Mouse (Mus musculus) heart, adult 2 months (tissue): Measurements from ENCODE around the gene Tnfrsf9. TPM values are rescaled to one million over a fixed set of nuclear protein-coding genes. Genes with fewer than 3 reads are reported as not detected.

Experiments used
- DNase-seq, 2 experiments: peaks; one replicate each; pipeline ENCODE4 v3.0.0; 2021
- H3K27ac ChIP-seq: fragments of 200-600 bp; 2 replicates; pipeline ENCODE4 v1.8.1; 2022
- H3K27me3 ChIP-seq: fragments of 200-500 bp; 2 replicates; pipeline ENCODE4 v1.6.1; 2012; ENCODE audit warnings: mild to moderate bottlenecking, low read length, inconsistent platforms, mixed read lengths; ENCODE audit not compliant: control insufficient read depth, insufficient read depth
- H3K36me3 ChIP-seq: fragments of 200-500 bp; 2 replicates; pipeline ENCODE4 v1.6.1; 2012; ENCODE audit warnings: low read length, inconsistent platforms; ENCODE audit not compliant: control insufficient read depth, insufficient read depth
- H3K4me1 ChIP-seq: fragments of 200-500 bp; 2 replicates; pipeline ENCODE4 v1.6.1; 2011; ENCODE audit warnings: low read length; ENCODE audit not compliant: control insufficient read depth, insufficient read depth
- H3K4me3 ChIP-seq: fragments of 200-600 bp; 2 replicates; pipeline ENCODE4 v1.8.1; 2022
- H3K79me2 ChIP-seq: fragments of 200-500 bp; replicated peaks from 2 replicates; pipeline ENCODE4 v1.6.1; 2012; ENCODE audit warnings: mild to moderate bottlenecking, inconsistent platforms, low read length, moderate library complexity, mixed read lengths; ENCODE audit not compliant: control insufficient read depth, insufficient read depth
- H3K9ac ChIP-seq: fragments of 200-500 bp; 2 replicates; pipeline ENCODE4 v1.6.1; 2012; ENCODE audit warnings: low read depth, mild to moderate bottlenecking, control low read depth, inconsistent platforms, low read length, mixed read lengths
- CTCF ChIP-seq: fragments of 200-600 bp; IDR thresholded peaks from 2 replicates; pipeline ENCODE4 v1.8.1; 2022; ENCODE audit warnings: antibody characterized with exemption, mild to moderate bottlenecking, moderate library complexity
- EP300 ChIP-seq: fragments of 200-500 bp; IDR thresholded peaks from 2 replicates; pipeline ENCODE4 v1.6.1; 2011; ENCODE audit warnings: low read depth, low read length, control low read depth; ENCODE audit not compliant: insufficient read depth
- POLR2A ChIP-seq: fragments of 200-500 bp; IDR thresholded peaks from 2 replicates; pipeline ENCODE4 v1.6.1; 2011; ENCODE audit warnings: mild to moderate bottlenecking, low read depth, low read length, control low read depth; ENCODE audit not compliant: insufficient read depth
- WGBS: fragments of 180-500 bp; shearing (Covaris S2); methylation state at CpG from one replicate; pipeline ENCODE4 v1.1.7; 2018; 5-methylcytosine and 5-hydroxymethylcytosine counted together
- intact Hi-C: fragments of 180-260 bp; cut with DNase I; formaldehyde crosslinking; loops from one replicate; pipeline ENCODE4 v1.15.1; 2025
- polyA plus RNA-seq: library from polyadenylated mRNA; depleted of rRNA; stranded (reverse); fragments of >200 nt; gene quantifications from 2 replicates; pipeline ENCODE4 v1.2.3, GENCODE M21; 2012
- total RNA-seq, 2 experiments: library from RNA; stranded (reverse); gene quantifications; 2 replicates each; pipeline ENCODE4 v1.2.3; 2021

The Tnfrsf9 gene
- total and polyA plus RNA-seq, 3 experiments = 0.12 to 0.18 (median 0.14) TPM

DNA sequence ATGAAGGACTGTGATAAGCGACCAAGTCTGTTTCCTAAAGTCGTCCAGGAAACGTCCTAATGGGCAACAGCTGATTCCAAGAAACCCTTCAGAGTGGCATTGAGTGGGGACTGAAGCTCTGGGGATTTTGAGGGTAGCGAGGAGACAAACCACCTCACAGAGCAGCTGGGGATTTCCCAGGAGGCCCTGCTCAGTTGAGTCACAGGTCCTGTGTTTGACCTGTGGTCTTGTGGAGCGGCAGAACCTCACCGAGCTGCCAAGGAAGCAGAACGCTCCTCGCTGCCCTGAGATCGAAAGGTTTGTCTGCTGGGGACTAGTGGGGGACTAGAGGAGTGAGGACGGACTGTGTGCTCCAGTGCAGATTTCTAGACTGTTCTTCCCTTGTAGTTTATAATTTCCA is 13.4 kb downstream of the Tnfrsf9 start:
- TF ChIP-seq EP300 (no peak), CTCF (no peak), POLR2A (no peak)
- 41% methylated on average over 10 of the region's 10 CpGs for WGBS
- Histone ChIP-seq H3K27ac (no peak overlapping the region), H3K27me3 (no peaks in the 10 kb centered on the region), H3K9ac (no peak overlapping the region), H3K36me3 (no peaks in the 10 kb centered on the region), H3K4me1 (no peaks in the 10 kb centered on the region), H3K79me2 (no peaks in the 10 kb centered on the region), H3K4me3 (no peak overlapping the region)
- DNase-seq = no peak
- intact Hi-C loops = no loop called here

DNA sequence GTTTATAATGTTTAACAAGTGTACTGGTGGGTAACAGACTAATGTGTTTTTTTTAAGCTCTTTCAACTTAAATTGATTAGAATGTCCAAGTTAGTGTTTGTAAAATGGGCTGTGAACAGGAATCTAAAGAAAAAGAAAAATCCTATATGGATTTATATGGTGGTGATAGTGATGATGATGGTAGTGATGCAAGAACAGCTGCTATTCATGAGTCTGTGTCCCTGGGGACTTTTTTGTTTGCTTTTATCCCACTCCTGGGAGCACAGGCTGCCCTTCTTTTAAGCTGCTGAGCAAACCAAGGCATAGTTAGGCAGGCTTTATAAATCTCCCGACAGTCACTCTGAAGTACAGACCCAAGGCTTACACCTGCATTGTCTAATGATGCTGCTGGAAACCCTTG is 19.1 kb downstream of the Tnfrsf9 start:
- Histone ChIP-seq H3K4me3 (no peak overlapping the region), H3K36me3 (no peaks in the 10 kb centered on the region), H3K4me1 (no peaks in the 10 kb centered on the region), H3K9ac (no peak overlapping the region), H3K27me3 (no peaks in the 10 kb centered on the region), H3K79me2 (no peaks in the 10 kb centered on the region), H3K27ac (no peak overlapping the region)
- intact Hi-C loops = no loop called here
- 67% methylated on average over 1 of the region's 1 CpGs for WGBS
- TF ChIP-seq POLR2A = no peak
- no peak for TF ChIP-seq CTCF
- no peak for TF ChIP-seq EP300
- no peak for DNase-seq

DNA sequence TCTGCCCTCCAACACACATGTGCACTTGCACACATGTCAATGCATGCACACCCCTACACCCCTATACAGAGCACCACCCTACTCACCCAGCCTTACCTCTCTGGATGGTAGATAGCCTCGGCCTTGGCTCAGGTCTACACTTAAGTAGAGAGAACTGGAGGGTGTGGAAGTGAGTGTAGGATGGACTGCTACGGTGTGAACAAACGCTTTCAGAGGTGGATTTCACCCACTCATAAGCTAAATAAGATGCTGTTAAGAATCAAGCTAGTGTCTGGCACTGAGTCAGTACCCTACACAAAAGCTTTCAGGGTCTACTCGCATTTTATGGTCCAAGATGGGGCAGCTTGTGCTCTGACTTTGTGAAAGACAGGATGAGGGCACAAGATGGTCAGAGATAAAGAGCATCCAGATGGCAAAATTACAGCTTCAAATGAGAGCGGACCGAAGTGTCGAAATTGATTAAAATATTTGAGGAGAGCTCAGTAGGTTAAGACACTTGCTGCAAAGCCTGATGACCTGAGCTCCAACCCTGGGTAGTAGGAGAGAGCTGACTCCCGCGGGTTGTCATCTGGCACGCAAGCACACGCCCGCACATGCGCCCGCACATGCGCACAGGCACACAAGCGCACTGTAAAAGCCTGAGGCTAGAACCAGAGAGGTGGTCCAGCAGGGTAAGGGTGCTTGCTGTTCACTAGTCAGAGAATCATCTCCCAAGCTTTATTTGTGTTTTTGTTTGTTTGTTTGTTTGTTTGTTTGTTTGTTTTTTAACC is 23.1 kb downstream of the Tnfrsf9 start:
- DNase-seq = peak; percentile 23 to 37
- H3K4me3 ChIP-seq = no peak overlapping the region

DNA sequence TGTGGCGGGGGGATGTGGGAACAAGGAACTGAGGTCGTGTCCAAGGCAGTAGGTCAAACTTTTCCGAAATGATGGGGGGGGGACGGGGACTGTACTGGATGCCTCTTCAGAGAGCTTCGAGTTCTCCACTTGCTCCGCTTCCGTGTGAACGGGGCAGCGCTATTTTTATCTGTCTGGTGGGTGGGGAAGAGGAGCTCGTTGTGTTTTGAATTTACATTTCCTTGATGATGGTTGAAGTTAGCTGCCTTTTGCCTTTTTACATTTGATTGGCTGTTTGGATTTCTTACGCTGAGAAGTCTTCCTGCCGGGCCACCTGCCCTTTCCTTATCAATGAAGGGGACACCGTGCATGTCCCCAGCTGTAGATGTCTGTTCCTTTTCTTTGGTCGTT is 23.7 kb downstream of the Tnfrsf9 start:
- Histone ChIP-seq H3K36me3 (no peaks in the 10 kb centered on the region), H3K27me3 (0 out of 2 replicates have a peak, but pooled peaks cover 2% of the 10 kb centered on the region), H3K4me3 (no peak overlapping the region), H3K79me2 (no peaks in the 10 kb centered on the region), H3K9ac (no peak overlapping the region), H3K4me1 (no peaks in the 10 kb centered on the region), H3K27ac (no peak overlapping the region)
- WGBS = 12% methylated on average over 14 of the region's 14 CpGs
- DNase-seq = no peak
- intact Hi-C loops = no loop called here
- TF ChIP-seq EP300 (no peak), POLR2A (no peak), CTCF (no peak)

More for the DNA sequence above, 23.1 kb downstream of the Tnfrsf9 start:
- Histone ChIP-seq H3K9ac (no peak overlapping the region), H3K27ac (no peak overlapping the region), H3K79me2 (no peaks in the 10 kb centered on the region), H3K36me3 (no peaks in the 10 kb centered on the region), H3K4me1 (no peaks in the 10 kb centered on the region), H3K27me3 (0 out of 2 replicates have a peak, but pooled peaks cover 2% of the 10 kb centered on the region)
- WGBS = 72% methylated on average over 16 of the region's 16 CpGs
- TF ChIP-seq CTCF = no peak
- no peak for TF ChIP-seq EP300
- TF ChIP-seq POLR2A = no peak
- intact Hi-C loops = no loop called here

DNA sequence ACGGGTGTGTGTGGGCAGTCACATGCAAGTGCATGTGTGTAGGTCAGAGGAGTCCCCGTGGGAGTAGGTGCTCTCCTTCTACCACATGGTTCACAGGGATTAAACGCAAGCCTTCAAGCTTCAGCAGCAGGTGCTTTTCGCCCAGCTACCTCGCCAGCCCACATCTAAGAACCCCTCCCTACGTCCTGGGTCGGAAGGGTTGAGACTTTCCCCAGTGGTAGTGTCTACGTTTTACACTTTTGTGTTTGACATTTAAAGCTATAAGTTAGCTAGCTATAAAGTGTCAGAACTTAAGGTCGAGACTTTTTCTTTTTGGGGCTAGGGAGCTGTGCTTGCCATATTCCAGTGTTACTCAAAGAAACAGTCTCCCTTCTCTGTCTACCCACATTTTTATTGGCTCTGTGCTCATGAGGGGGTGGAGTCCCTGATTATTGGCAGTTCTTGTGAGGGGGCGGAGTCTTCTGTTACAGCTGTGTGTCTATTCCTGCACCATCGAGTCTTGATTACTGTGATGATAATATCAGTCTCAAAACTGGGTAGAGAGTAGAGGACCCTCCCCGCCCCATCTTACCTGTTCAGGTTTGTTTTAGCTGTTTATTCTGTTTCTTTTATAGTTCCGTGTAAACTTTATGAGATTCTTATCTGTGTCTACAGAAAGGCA is 25.8 kb downstream of the Tnfrsf9 start:
- Histone ChIP-seq H3K27me3 (0 out of 2 replicates have a peak, but pooled peaks cover 2% of the 10 kb centered on the region), H3K4me3 (no peak overlapping the region), H3K27ac (no peak overlapping the region), H3K4me1 (no peaks in the 10 kb centered on the region), H3K36me3 (no peaks in the 10 kb centered on the region), H3K79me2 (no peaks in the 10 kb centered on the region), H3K9ac (no peak overlapping the region)
- DNase-seq = no peak
- intact Hi-C loops = no loop called here
- TF ChIP-seq CTCF (no peak), EP300 (no peak), POLR2A (no peak)
- 64% methylated on average over 13 of the region's 13 CpGs for WGBS

DNA sequence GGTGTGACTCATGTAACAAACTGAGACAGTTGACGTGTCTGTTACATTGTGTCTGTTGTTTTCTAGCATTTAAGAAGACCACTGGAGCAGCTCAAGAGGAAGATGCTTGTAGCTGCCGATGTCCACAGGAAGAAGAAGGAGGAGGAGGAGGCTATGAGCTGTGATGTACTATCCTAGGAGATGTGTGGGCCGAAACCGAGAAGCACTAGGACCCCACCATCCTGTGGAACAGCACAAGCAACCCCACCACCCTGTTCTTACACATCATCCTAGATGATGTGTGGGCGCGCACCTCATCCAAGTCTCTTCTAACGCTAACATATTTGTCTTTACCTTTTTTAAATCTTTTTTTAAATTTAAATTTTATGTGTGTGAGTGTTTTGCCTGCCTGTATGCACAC is 30.3 kb downstream of the Tnfrsf9 start:
- Histone ChIP-seq H3K27me3 (0 out of 2 replicates have a peak, but pooled peaks cover 2% of the 10 kb centered on the region), H3K9ac (no peak overlapping the region), H3K4me1 (no peaks in the 10 kb centered on the region), H3K27ac (no peak overlapping the region), H3K4me3 (no peak overlapping the region), H3K79me2 (no peaks in the 10 kb centered on the region), H3K36me3 (no peaks in the 10 kb centered on the region)
- intact Hi-C loops = no loop called here
- DNase-seq = no peak
- 84% methylated on average over 7 of the region's 7 CpGs for WGBS
- TF ChIP-seq POLR2A (no peak), CTCF (no peak), EP300 (no peak)
